Mouse (Mus musculus) hindbrain, embryonic 12.5 days (tissue): Measurements from ENCODE around the gene Naxe. TPM values are rescaled to one million over a fixed set of nuclear protein-coding genes. Genes with fewer than 3 reads are reported as not detected.

ENCODE experiments used
- ATAC-seq: fragments of 200-750 bp; cut with Nextera tagmentation; 2 replicates; pipeline ENCODE4 v1.8.0; 2017; ENCODE audit warnings: moderate TSS enrichment; ENCODE audit not compliant: low FRiP score
- H3K27ac ChIP-seq: fragments of 300-500 bp; sonication (generic); 2 replicates; pipeline ENCODE4 v1.5.1; 2016; ENCODE audit warnings: mild to moderate bottlenecking
- H3K27me3 ChIP-seq: fragments of 300-500 bp; sonication (generic); 2 replicates; pipeline ENCODE4 v1.6.1; 2016; ENCODE audit warnings: mild to moderate bottlenecking
- H3K36me3 ChIP-seq: fragments of 300-500 bp; sonication (generic); 2 replicates; pipeline ENCODE4 v1.6.1; 2016; ENCODE audit warnings: mild to moderate bottlenecking
- H3K4me1 ChIP-seq: fragments of 300-500 bp; sonication (generic); 2 replicates; pipeline ENCODE4 v1.6.1; 2016
- H3K4me2 ChIP-seq: fragments of 300-500 bp; sonication (generic); replicated peaks from 2 replicates; pipeline ENCODE4 v1.6.1; 2016; ENCODE audit warnings: mild to moderate bottlenecking
- H3K4me3 ChIP-seq: fragments of 300-500 bp; sonication (generic); 2 replicates; pipeline ENCODE4 v1.5.1; 2016; ENCODE audit warnings: mild to moderate bottlenecking
- H3K9ac ChIP-seq: fragments of 300-500 bp; sonication (generic); 2 replicates; pipeline ENCODE4 v1.6.1; 2016; ENCODE audit warnings: mild to moderate bottlenecking, moderate library complexity
- H3K9me3 ChIP-seq: fragments of 300-500 bp; sonication (generic); replicated peaks from 2 replicates; pipeline ENCODE4 v1.6.1; 2016; ENCODE audit warnings: mild to moderate bottlenecking
- WGBS: fragments of 180-500 bp; shearing (Covaris S2); methylation state at CpG from one replicate; pipeline ENCODE4 v1.1.7; 2016; 5-methylcytosine and 5-hydroxymethylcytosine counted together
- polyA plus RNA-seq: library from polyadenylated mRNA; unstranded; fragments of >200 nt; fragmentation: Nextera tagmentation; extraction: Ambion mirVana; gene quantifications from 2 replicates; pipeline ENCODE4 v1.2.1, GENCODE M21; 2016

The Naxe gene
- 135 and 137 TPM in 2 replicates for polyA plus RNA-seq

- Histone ChIP-seq H3K27me3 (no peaks in the 10 kb centered on the region), H3K4me1 (peaks cover 14% of the 10 kb centered on the region), H3K36me3 (peaks cover 35% of the 10 kb centered on the region), H3K4me2 (peak within 1 kb of the TSS; percentile 83), H3K9ac (peak within 1 kb of the TSS; percentile 75), H3K4me3 (peak within 1 kb of the TSS; percentile 56), H3K27ac (peak within 1 kb of the TSS; percentile 72), H3K9me3 (no peaks in the 10 kb centered on the region)
- 2% methylated on average over 60 of the region's 60 CpGs for WGBS
- peak; percentile 95 for ATAC-seq
Measured at GRCm38 (mm10) chr3:88057902-88058696, at the start of gene Naxe. TSS of gene Naxe (minus strand) at chr3:88058495.

- Histone ChIP-seq H3K4me1 (no peaks in the 10 kb centered on the region), H3K36me3 (peaks cover 69% of the 10 kb centered on the region), H3K4me3 (no peak overlapping the region), H3K9me3 (no peaks in the 10 kb centered on the region), H3K4me2 (no peak overlapping the region), H3K27me3 (no peaks in the 10 kb centered on the region), H3K27ac (no peak overlapping the region), H3K9ac (no peak overlapping the region)
- 84% methylated on average over 4 of the region's 4 CpGs for WGBS
- no peak for ATAC-seq
Measured at GRCm38 (mm10) chr3:88106126-88106525, 47.8 kb upstream of the Naxe start.

- H3K9ac ChIP-seq = no peak overlapping the region
- ATAC-seq = no peak
- no peak overlapping the region for H3K4me2 ChIP-seq
- WGBS = 83% methylated on average over 6 of the region's 6 CpGs
- no peaks in the 10 kb centered on the region for H3K27me3 ChIP-seq
- H3K4me1 ChIP-seq = no peaks in the 10 kb centered on the region
- no peak overlapping the region for H3K27ac ChIP-seq
- peaks cover 66% of the 10 kb centered on the region for H3K36me3 ChIP-seq
- no peak overlapping the region for H3K4me3 ChIP-seq
- no peaks in the 10 kb centered on the region for H3K9me3 ChIP-seq
Measured at GRCm38 (mm10) chr3:88102611-88103010, 44.3 kb upstream of the Naxe start.

GRCm38 (mm10) chr3:88102196-88102595 is 43.9 kb upstream of the Naxe start:
- H3K4me2 ChIP-seq = no peak overlapping the region
- H3K9me3 ChIP-seq = no peaks in the 10 kb centered on the region
- no peaks in the 10 kb centered on the region for H3K27me3 ChIP-seq
- peaks cover 64% of the 10 kb centered on the region for H3K36me3 ChIP-seq
- no peak overlapping the region for H3K9ac ChIP-seq
- no peaks in the 10 kb centered on the region for H3K4me1 ChIP-seq
- WGBS = 90% methylated on average over 6 of the region's 6 CpGs
- ATAC-seq = no peak
- no peak overlapping the region for H3K27ac ChIP-seq
- no peak overlapping the region for H3K4me3 ChIP-seq

- no peak overlapping the region for H3K4me2 ChIP-seq
- no peaks in the 10 kb centered on the region for H3K9me3 ChIP-seq
- no peak overlapping the region for H3K27ac ChIP-seq
- H3K36me3 ChIP-seq = peaks cover 67% of the 10 kb centered on the region
- no peak overlapping the region for H3K4me3 ChIP-seq
- H3K9ac ChIP-seq = no peak overlapping the region
- H3K27me3 ChIP-seq = no peaks in the 10 kb centered on the region
- H3K4me1 ChIP-seq = no peaks in the 10 kb centered on the region
- WGBS = 90% methylated on average over 7 of the region's 7 CpGs
- no peak for ATAC-seq
Measured at GRCm38 (mm10) chr3:88101736-88102135, 43.4 kb upstream of the Naxe start.

- no peak overlapping the region for H3K27ac ChIP-seq
- no peak overlapping the region for H3K4me2 ChIP-seq
- H3K9me3 ChIP-seq = no peaks in the 10 kb centered on the region
- ATAC-seq = no peak
- no peak overlapping the region for H3K4me3 ChIP-seq
- no peaks in the 10 kb centered on the region for H3K27me3 ChIP-seq
- H3K4me1 ChIP-seq = no peaks in the 10 kb centered on the region
- WGBS = 80% methylated on average over 3 of the region's 3 CpGs
- H3K36me3 ChIP-seq = peaks cover 68% of the 10 kb centered on the region
- no peak overlapping the region for H3K9ac ChIP-seq
Measured at GRCm38 (mm10) chr3:88100251-88100650, 42.0 kb upstream of the Naxe start.

- Histone ChIP-seq H3K4me1 (no peaks in the 10 kb centered on the region), H3K27ac (no peak overlapping the region), H3K4me2 (no peak overlapping the region), H3K9me3 (no peaks in the 10 kb centered on the region), H3K27me3 (no peaks in the 10 kb centered on the region), H3K9ac (no peak overlapping the region), H3K36me3 (peaks cover 52% of the 10 kb centered on the region), H3K4me3 (no peak overlapping the region)
- ATAC-seq = no peak
- 86% methylated on average over 6 of the region's 6 CpGs for WGBS
Measured at GRCm38 (mm10) chr3:88097666-88098065, 39.4 kb upstream of the Naxe start.

GRCm38 (mm10) chr3:88094126-88094525 is 35.8 kb upstream of the Naxe start:
- Histone ChIP-seq H3K36me3 (peaks cover 51% of the 10 kb centered on the region), H3K27ac (no peak overlapping the region; the same call in 1 of the 2 replicates), H3K9me3 (no peaks in the 10 kb centered on the region), H3K9ac (no peak overlapping the region), H3K4me1 (no peaks in the 10 kb centered on the region), H3K4me2 (no peak overlapping the region), H3K4me3 (no peak overlapping the region), H3K27me3 (no peaks in the 10 kb centered on the region)
- ATAC-seq = no peak
- WGBS = 84% methylated on average over 5 of the region's 5 CpGs

GRCm38 (mm10) chr3:88090616-88091015 is 32.3 kb upstream of the Naxe start:
- no peaks in the 10 kb centered on the region for H3K9me3 ChIP-seq
- no peaks in the 10 kb centered on the region for H3K27me3 ChIP-seq
- 93% methylated on average over 6 of the region's 6 CpGs for WGBS
- H3K4me3 ChIP-seq = no peak overlapping the region
- peaks cover 32% of the 10 kb centered on the region for H3K36me3 ChIP-seq
- H3K4me1 ChIP-seq = no peaks in the 10 kb centered on the region
- peak overlapping the region; percentile 18; the same call in 1 of the 2 replicates for H3K9ac ChIP-seq
- H3K27ac ChIP-seq = no peak overlapping the region
- no peak overlapping the region for H3K4me2 ChIP-seq
- no peak for ATAC-seq

GRCm38 (mm10) chr3:88090106-88090505 is 31.8 kb upstream of the Naxe start:
- Histone ChIP-seq H3K4me3 (no peak overlapping the region), H3K36me3 (peaks cover 32% of the 10 kb centered on the region), H3K9me3 (no peaks in the 10 kb centered on the region), H3K27me3 (no peaks in the 10 kb centered on the region), H3K9ac (peak overlapping the region; percentile 18; the same call in 1 of the 2 replicates), H3K4me1 (no peaks in the 10 kb centered on the region), H3K4me2 (no peak overlapping the region), H3K27ac (no peak overlapping the region)
- no peak for ATAC-seq
- 97% methylated on average over 7 of the region's 7 CpGs for WGBS

GRCm38 (mm10) chr3:88087688-88088087 is 29.4 kb upstream of the Naxe start:
- no peaks in the 10 kb centered on the region for H3K27me3 ChIP-seq
- ATAC-seq = no peak
- no peak overlapping the region for H3K27ac ChIP-seq
- peaks cover 5% of the 10 kb centered on the region for H3K4me1 ChIP-seq
- H3K9me3 ChIP-seq = no peaks in the 10 kb centered on the region
- no peak overlapping the region for H3K4me3 ChIP-seq
- WGBS = 87% methylated on average over 1 of the region's 1 CpGs
- H3K4me2 ChIP-seq = no peak overlapping the region
- no peak overlapping the region for H3K9ac ChIP-seq
- H3K36me3 ChIP-seq = peaks cover 30% of the 10 kb centered on the region

- peaks cover 13% of the 10 kb centered on the region for H3K4me1 ChIP-seq
- H3K9me3 ChIP-seq = no peaks in the 10 kb centered on the region
- H3K4me3 ChIP-seq = no peak overlapping the region
- H3K4me2 ChIP-seq = no peak overlapping the region
- H3K27ac ChIP-seq = no peak overlapping the region
- 91% methylated on average over 3 of the region's 9 CpGs for WGBS
- no peak overlapping the region for H3K9ac ChIP-seq
- no peaks in the 10 kb centered on the region for H3K27me3 ChIP-seq
- no peak for ATAC-seq
- H3K36me3 ChIP-seq = peaks cover 8% of the 10 kb centered on the region
Measured at GRCm38 (mm10) chr3:88085459-88085858, 27.2 kb upstream of the Naxe start.

- ATAC-seq = no peak
- no peak overlapping the region for H3K9ac ChIP-seq
- 92% methylated on average over 2 of the region's 2 CpGs for WGBS
- no peak overlapping the region for H3K4me3 ChIP-seq
- H3K4me2 ChIP-seq = no peak overlapping the region
- H3K36me3 ChIP-seq = peaks cover 3% of the 10 kb centered on the region; the same call in 1 of the 2 replicates
- H3K9me3 ChIP-seq = no peaks in the 10 kb centered on the region
- no peaks in the 10 kb centered on the region for H3K27me3 ChIP-seq
- peaks cover 13% of the 10 kb centered on the region for H3K4me1 ChIP-seq
- H3K27ac ChIP-seq = no peak overlapping the region
Measured at GRCm38 (mm10) chr3:88084001-88084400, 25.7 kb upstream of the Naxe start.
